Mouse (Mus musculus): ENCODE measurements at regions not wholly inside any gene's neighbourhood (a gene's known extent, or its start where the extent isn't known, plus 50 kb on each side); places are given as distances from the start of the nearest gene placed in this dataset.

DNA sequence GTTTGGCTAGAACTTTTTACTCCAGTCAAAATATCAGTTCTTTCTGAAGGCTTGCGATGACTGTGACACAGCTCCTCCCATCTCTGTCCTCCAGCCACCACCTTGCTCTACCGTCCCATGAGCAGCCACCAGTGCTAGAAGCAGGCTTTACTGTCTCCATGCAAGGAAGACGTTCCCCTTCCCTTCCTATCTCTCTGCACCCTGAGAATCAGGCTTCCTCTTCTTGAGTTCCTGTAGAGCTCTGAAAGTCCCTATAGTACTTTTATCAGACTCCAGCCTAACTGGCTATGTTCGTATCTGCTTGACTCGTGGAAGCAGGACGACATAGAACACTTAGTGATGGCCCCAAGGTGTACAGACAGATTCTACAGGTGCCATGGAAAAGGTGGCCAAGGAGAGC lies 173.2 kb downstream of the Irs2 start:
- TF ChIP-seq CTCF (conservative IDR thresholded peaks at IDR 0.05; ENCODE audit: insufficient read depth, insufficient read length, low read depth, low read length) (no peak), POLR2A (IDR thresholded peaks at IDR 0.05; ENCODE audit: low read depth, low read length) (no peak)
